Mouse (Mus musculus): ENCODE data around the gene Smco1.

GRCm38 (mm10) chr16:32221803-32222202, 49.5 kb upstream of the Smco1 start:
- no peak for TF ChIP-seq CTCF (IDR thresholded peaks at IDR 0.05; ENCODE audit: low read depth, low read length)
- no peak for TF ChIP-seq POLR2A (IDR thresholded peaks at IDR 0.05; ENCODE audit: insufficient read depth, low read length)
